Mouse (Mus musculus): ENCODE results near the gene Atp1a4.

DNA sequence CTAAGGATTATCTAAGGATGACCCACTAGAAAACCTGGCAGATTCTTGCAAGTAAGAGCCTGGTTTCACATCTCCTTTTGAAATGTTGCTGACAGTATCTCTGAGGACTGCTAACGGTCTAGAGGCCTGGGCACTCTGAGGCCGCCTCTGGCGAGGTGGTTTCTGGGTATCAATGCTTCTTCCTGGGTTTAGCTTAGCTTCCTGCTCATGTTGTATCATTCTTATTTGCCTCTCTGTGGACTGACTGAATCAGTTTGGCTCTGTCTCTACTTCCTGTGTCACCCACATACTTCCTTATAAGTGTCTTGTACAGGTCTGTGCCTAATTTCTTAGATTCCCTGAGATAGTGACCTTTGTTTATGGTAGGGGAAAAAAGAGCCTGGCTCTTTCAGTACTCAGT, 19.0 kb upstream of the Atp1a4 start:
- TF ChIP-seq CTCF (IDR thresholded peaks at IDR 0.05; ENCODE audit: low read depth) (no peak), EP300 (optimal IDR thresholded peaks at IDR 0.05) (no peak)
